Mouse (Mus musculus): ENCODE measurements around the gene Siah2. TPM values are rescaled to one million over a fixed set of nuclear protein-coding genes. Genes with fewer than 3 reads are reported as not detected.

Gene Siah2
- total RNA-seq, 2 experiments from 2014 or later = 19.4 to 23.2 TPM

GRCm38 (mm10) chr3:58672481-58673183 lies 19.6 kb downstream of the Siah2 start:
- intact Hi-C loops (cut with DNase I) = no loop called here
- DNase-seq = no peak

GRCm38 (mm10) chr3:58671616-58672250 lies 20.5 kb downstream of the Siah2 start:
- no peak for DNase-seq
- intact Hi-C loops (cut with DNase I) = no loop called here

GRCm38 (mm10) chr3:58663970-58664369 lies 28.2 kb downstream of the Siah2 start:
- no peak for DNase-seq
- intact Hi-C loops (cut with DNase I) = no loop called here

GRCm38 (mm10) chr3:58660636-58661035 lies 31.6 kb downstream of the Siah2 start:
- intact Hi-C loops (cut with DNase I) = no loop called here
- DNase-seq = no peak

GRCm38 (mm10) chr3:58657356-58657755 lies 34.8 kb downstream of the Siah2 start:
- intact Hi-C loops (cut with DNase I) = loop anchor here (5.0 kb wide), 2 partner anchors 125 to 400 kb away; no protein-coding TSS in a partner anchor
- peak; percentile 56 for DNase-seq

GRCm38 (mm10) chr3:58655362-58656130 lies 36.7 kb downstream of the Siah2 start:
- intact Hi-C loops (cut with DNase I) = loop anchor here (5.0 kb wide), 2 partner anchors 127 to 402 kb away; no protein-coding TSS in a partner anchor
- peak; percentile 64 for DNase-seq

- intact Hi-C loops (cut with DNase I) = no loop called here
- peak; percentile 17 for DNase-seq
Observed at GRCm38 (mm10) chr3:58653907-58654306, 38.3 kb downstream of the Siah2 start.

GRCm38 (mm10) chr3:58650328-58650727 lies 41.9 kb downstream of the Siah2 start:
- intact Hi-C loops (cut with DNase I) = no loop called here
- no peak for DNase-seq

- intact Hi-C loops (cut with DNase I) = no loop called here
- DNase-seq = no peak
Observed at GRCm38 (mm10) chr3:58647179-58647578, 45.0 kb downstream of the Siah2 start.

- DNase-seq = no peak
- intact Hi-C loops (cut with DNase I) = no loop called here
Observed at GRCm38 (mm10) chr3:58646180-58646579, 46.0 kb downstream of the Siah2 start.

GRCm38 (mm10) chr3:58636406-58637295 lies 55.5 kb downstream of the Siah2 start, which contains the start of gene Erich6:
TSS of gene Erich6 (minus strand) at chr3:58637207.
- intact Hi-C loops (cut with DNase I) = no loop called here

GRCm38 (mm10) chr3:58631693-58632092 lies 60.5 kb downstream of the Siah2 start:
- intact Hi-C loops (cut with DNase I) = no loop called here
- no peak for DNase-seq

More at GRCm38 (mm10) chr3:58636406-58637295, 55.5 kb downstream of the Siah2 start, which contains the start of gene Erich6:
- peak; percentile 48 for DNase-seq

- intact Hi-C loops (cut with DNase I) = no loop called here
- no peak for DNase-seq
Observed at GRCm38 (mm10) chr3:58624981-58625380, 67.2 kb downstream of the Siah2 start.

Other genes starting within 250 kb of the Siah2 start
- 10 to 100 TPM; 48.0 to 48.1 TPM for gene Eif2a, start 166.6 kb downstream of the Siah2 start, total RNA-seq (2021)
- gene Serp1, start 166.5 kb downstream of the Siah2 start, total RNA-seq (2021) = 10 to 100 TPM; 24.4 to 26.0 TPM
- gene Selenot, start 115.8 kb downstream of the Siah2 start, total RNA-seq (2021) = 100 to 1,000 TPM; 142 to 149 TPM
- gene Erich6, start 55.2 kb downstream of the Siah2 start, total RNA-seq (2021) = under 1 TPM; 0.56 to 0.72 TPM
- under 1 TPM; 0.40 to 0.48 TPM for gene Mindy4b-ps, start 129.9 kb upstream of the Siah2 start, total RNA-seq (2021)
- 1 to 10 TPM; 2.6 to 3.0 TPM for gene Clrn1, start 192.9 kb upstream of the Siah2 start, total RNA-seq (2021)

All from left cerebral cortex, postnatal 4 days (tissue).